Mouse (Mus musculus) cerebellum, adult 18-20 months (tissue): Measurements from ENCODE around the gene Nupr1.

Experiments used
- DNase-seq, 2 experiments: peaks; one replicate each; pipeline ENCODE4 v3.0.0; 2021

Nupr1 gene

DNA sequence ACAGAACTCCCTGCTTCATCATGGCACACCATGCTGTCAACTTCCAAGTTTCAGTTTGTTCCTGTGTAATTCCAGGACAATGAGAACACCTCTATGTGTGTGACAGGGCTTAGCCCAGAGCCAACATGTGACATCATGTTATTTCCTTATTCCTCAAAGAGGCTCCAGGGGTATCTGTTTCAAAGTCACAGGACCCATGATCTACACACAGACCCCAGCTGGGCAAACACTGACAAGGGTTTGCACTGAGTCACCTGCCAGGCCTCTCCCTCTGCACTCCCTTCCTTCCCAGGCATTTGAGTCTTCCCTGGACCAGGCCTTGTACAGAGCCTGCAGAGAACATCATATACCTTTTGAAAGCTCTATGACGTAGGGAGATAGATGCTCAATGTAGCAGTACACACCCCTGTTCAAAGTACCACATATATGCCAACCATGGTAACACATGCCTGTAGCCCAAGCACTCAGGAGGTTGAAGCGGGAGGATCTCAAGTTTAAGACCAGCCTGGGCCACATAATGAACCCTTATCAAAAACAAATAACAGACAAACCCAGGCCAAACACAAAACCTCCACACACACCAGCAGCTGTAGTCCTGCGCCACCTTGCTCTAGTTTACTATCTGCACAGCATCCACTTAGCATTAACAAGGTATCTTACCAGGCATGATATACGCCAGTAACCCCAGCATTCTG is at the start of gene Nupr1:
Gene Nupr1, minus strand, starts transcription at position 38 of the 695 bp plus-strand sequence.
- DNase-seq = no peak

DNA sequence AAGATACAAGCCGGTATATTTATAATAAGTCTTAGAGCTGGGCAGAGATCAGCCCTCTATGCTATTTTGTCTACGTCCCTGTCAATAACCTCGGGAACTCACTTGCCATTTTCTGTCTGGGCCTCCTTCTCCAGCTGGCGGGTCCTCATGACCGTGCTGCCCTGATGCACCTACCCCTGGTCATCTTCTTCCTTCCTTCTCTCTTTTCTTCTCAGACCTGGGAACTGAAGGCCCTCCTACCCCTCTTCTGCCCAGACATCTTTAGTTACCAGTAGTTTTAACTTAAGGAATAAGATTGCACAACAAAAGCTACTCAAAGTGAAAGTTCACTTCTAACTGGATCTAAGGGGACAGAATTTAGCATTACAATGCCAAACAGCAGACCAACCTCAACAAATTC is 49.0 kb upstream of the Nupr1 start:
- DNase-seq = no peak

DNA sequence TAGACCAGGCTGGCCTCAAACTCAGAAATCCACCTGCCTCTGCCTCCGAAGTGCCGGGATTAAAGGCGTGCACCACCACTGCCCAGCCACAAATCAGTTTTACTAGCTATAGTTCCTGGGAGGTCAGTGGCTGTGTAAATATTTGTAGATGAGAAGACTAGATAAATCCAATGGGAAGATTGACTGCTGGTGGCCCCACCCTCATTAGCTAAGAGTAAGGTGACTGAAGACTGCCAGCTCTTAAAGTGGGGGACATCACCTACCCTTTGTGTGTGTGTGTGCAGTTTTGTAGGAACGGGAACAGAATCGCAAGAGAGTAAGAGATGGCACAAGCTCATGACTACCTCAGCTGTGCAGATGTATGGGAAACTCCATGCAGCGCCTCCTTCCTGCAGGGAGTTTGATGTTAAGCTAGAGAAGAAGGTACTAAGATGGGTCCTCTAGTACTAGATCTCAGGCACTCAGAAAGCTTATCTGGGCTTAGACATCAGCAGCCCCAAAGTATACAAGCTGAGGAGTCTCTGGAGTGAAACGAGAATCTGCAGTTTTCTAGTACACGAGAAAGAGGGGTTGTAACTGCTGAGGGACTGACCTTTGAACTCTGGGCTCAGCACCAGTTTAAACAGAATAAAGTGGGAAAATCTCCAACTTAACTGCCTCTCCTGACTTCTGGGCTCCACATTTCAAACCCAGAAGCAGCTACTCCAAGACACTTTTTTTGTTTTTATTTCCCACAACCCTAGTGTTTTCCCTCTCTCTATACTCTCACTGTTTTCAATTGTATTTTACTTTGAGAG is 48.1 kb upstream of the Nupr1 start:
- no peak for DNase-seq

DNA sequence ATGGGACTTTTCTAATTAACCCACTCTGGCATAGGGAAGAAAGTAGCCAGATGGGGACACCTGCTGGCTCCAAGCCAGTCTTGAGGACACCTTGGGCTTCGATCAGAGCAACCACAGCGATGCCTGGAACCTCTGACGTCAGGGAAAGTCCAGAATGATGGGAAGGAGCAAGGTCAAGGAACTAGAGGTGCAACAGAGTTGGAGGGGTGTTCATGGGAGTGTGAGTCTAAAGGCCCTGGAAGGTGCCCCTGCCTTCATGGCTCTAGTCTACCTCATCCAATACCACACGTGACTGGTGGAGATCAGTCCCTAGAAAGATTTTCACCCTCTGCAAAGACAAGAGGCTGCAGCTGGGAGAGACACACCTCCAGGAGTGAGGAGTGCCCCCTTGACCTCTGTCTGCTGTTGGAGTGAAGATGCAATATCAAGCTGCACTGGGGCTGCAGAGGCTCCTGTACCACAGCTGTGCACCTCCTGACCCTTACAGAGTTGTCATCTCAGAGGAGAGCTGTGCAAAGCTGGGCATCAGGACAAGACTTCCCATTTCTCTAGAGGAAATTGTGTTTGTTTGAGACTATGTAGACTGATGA is 46.1 kb upstream of the Nupr1 start:
- DNase-seq = no peak

DNA sequence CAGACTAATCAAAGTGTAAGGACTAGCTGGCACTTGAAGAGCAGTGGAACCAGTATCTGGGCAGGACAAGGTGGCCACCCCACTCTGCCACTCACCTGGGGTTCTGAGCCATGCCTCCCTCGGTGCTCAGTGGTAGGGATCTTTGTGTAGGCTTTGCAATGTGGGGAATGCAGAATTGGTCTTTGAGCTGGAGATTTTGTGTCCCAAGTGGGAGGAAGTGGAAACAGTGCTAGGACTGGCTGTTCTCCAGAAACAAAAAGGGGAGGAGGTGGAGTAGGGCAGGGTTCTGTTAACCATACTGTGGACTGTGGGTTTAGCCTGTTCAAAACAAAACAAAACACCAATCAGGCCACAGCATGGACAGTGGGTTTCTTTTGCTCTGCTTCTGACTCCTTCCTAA is 45.5 kb upstream of the Nupr1 start, which contains the start of gene Sult1a1:
Gene Sult1a1, minus strand, starts transcription at position 226 of the 400 bp plus-strand sequence.
- DNase-seq = no peak

DNA sequence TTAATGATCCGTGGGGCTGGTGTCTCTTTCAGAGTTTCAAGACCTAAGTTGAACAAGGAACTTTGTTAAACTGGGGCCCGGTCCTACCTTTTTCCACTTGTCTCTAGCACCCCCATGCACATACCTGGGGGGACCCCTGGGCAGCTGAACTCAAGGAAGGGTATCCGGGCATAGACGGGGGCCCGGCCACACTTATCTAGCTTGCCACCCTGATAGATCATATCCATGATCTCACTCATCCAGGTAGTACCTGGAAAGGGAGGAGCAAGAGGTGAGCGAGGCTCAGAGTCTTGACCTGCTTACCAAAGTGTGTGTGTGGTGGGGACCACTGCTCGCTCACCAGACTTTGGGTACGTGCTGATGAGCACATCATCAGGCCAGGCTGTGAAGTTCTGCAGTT is 44.4 kb upstream of the Nupr1 start:
- no peak for DNase-seq

DNA sequence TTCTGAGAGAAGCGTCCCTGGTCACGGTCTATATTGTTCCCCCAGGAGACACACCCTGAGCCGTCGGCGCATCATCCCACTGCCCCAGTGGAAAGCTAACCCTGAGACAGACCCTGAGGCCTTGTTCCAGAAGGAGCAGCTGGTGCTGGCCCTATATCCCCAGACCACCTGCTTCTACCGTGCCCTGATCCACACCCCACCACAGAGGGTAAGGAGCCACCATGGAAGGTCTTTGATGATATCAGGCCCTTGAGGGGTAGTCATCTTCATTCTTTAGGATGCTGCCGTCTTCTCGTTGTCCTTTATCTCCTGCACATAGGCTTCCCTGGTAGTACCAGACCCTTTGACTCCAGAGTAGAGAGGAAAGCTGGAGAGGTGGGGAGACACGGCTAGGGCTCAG is 41.5 kb upstream of the Nupr1 start:
- no peak for DNase-seq

DNA sequence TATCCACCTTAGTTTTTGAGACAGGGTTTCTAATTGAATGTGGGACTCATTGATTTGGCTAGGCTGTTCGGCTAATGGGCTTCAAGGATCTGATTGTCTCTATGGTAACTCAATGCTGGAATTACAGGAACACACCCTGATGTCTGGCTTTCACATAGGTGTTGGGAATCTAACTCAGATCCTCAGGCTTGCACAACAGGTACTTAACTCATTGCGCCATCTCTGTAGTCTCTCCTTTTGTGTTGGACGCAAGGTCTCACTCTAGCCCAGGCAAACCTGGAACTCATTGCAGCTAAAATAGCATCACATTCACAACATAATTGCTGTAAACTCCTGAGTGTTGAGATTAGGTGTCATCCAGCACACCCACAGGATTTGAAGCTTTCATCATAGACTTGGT is 39.5 kb upstream of the Nupr1 start:
- DNase-seq = no peak

DNA sequence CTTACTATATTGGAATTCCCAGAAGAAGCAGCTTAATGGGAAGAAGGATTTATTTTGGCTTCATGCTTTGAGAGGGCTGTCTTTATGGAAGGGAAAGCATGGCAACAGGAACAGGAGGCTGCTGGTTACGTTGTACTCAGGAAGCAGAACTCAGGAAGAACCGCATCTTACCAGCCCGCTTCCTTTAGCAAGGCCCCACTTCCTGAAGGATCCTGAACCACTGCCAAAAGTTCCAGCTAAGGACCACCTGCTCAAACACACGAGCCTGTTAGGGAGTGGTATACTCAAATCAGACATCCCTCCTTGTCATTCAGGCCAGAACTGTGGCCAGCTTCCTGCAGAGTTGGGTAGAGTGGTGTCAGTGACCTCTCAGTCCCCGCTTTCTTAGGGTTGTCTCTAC is 37.8 kb upstream of the Nupr1 start:
- no peak for DNase-seq

DNA sequence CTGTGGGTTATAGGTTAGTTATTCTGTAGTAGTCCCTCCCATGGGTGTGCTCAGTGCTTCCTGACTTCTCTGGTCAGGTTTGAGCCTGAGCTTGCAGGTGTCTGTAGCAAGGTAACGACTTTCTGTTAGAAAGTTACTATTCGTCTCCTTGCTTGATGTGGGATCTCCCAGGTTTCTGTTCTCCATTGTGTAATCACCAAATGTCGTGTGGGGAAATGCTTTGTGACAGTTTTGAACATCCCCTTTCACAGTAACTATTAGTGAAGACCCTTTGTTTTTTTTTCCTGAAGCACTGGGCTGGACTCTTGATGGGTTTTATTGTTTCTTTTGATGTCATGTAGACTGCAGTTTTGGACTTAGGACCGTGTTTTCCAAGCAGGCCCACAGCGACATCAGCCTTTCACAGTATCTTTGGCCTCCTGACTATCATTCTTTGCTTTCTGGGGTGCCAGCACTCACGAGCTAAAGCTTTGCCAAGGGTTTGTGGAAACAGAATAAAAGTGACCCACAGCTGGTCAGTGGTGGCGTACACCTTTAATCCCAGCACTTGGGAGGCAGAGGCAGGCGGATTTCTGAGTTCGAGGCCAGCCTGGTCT is 36.9 kb upstream of the Nupr1 start:
- DNase-seq = no peak

DNA sequence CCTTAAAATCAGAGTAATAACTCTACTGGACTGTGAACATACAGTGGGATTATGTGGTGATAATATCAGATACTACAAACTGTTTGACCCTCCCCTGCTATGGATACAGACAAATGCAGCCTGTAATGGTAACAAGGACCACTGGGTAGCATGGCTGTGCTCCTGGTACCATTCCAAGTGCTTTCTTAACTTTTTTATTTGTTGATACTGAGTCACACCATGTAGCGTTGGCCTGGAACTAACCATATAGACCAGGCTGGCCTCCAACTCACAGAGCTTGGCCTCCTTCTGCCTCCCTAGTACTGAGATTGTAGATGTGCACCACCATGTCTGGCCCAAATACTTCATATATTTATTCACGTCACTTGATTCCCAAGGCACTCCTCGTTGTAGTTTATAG is 34.6 kb upstream of the Nupr1 start:
- no peak for DNase-seq

DNA sequence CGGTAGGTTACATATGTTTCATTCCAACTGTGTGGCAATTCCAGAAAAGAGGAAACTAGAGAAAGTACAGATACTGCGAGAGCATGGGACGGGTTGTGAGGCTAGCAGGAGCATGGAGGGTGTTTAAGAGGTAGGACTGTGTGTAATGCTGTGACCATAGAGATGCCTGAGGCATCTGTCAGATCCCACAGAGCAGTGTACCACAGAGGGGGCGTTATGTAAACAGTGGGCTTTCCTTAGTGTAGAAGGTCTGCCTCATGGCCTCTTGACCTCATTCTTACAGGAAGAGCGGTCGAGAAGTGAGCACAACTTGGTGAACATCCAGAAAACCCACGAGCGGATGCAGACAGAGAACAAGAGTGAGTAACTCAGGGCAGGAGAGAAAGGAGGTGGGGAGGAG is 33.0 kb upstream of the Nupr1 start:
- no peak for DNase-seq

DNA sequence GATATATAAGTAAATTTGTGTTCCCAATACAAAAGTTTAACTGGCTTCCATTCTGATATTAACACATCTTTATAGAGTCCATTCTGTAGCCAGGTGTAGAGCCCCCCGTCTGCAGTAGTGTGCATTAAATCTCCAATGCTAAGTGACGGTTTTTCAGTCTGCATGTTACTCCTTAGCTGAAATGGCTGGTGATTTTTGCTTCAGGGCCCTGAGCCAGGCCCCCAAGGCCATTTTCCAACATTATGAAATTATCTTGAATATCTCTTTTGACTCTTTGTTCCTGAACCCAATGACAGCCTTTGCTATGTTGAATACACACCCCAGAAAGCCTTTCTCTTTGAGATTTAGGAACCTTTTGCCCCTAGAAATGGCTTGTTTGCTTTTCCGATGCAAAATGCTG is 29.1 kb upstream of the Nupr1 start:
- no peak for DNase-seq

DNA sequence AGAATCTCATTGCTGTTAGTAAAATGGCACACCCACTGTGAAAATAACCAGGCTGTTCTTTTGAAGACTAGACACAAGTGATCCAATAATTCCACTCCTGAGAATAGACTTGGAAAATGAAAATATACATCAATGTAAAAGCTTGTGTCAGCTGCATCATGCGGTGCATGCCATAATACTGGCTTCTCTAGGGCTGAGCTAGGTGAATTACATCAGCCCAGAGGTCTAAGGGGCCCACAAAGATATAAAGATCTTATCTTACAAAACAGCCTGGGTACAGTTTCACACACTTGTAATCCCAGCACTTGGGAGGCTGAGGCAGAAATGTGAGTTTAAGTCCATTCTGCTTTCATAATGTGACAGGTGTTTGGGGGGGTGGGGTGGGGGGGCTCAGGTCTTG is 26.9 kb upstream of the Nupr1 start:
- no peak for DNase-seq

DNA sequence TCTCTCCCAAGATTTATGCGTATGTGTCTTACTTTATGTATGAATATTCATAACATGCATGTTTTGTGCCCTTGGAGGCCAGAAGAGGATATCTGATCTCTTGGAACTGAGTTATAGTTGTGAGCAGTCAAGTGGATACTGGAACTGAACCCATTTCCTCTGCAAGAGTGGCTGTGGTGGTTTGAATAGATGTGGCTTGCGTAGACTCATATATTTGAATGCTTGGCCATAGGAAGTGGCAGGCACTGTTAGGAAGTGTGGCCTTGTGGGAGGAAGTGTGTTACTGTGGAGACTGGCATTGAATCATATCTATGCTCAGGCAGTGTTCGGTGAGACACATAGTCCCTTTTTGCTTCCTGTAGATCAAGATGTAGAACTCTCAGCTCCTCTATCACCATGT is 25.0 kb upstream of the Nupr1 start:
- DNase-seq = no peak

DNA sequence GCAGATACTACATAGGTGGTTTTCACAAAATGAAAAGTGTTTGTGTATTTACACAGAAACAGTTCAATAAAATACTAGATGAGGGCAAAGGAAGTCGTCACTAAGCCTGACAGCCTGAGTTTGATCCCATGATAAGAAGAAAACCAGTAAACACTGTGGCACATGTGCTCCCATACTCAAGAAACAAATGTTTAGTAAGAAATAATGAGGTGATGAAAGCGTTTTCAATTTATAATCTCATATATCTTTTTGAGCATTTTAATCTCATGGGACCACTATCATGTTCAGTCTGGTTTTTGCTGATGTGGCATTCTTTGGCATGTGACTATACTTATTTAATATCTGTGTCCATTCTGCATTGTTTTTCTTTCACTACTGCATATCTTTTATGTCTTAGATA is 23.3 kb upstream of the Nupr1 start:
- no peak for DNase-seq

DNA sequence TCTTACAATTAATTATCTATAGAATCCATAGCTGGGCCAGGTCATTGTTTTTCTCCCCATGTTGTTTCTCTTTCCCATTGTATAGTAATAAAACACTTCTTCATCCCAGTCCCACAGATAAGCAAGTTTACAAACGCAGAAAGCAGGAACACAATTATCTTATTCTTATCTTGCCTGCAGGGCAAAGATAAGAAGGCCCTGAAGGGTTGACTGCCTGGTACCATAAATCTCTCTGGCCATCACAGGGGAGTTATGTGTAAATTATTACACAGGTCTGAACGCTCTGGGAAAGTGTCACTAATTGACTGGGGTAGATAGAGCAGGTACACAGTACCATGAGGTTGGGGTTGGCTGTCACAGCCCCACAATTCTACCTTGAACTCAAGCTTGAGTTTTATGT is 20.2 kb upstream of the Nupr1 start:
- no peak for DNase-seq

DNA sequence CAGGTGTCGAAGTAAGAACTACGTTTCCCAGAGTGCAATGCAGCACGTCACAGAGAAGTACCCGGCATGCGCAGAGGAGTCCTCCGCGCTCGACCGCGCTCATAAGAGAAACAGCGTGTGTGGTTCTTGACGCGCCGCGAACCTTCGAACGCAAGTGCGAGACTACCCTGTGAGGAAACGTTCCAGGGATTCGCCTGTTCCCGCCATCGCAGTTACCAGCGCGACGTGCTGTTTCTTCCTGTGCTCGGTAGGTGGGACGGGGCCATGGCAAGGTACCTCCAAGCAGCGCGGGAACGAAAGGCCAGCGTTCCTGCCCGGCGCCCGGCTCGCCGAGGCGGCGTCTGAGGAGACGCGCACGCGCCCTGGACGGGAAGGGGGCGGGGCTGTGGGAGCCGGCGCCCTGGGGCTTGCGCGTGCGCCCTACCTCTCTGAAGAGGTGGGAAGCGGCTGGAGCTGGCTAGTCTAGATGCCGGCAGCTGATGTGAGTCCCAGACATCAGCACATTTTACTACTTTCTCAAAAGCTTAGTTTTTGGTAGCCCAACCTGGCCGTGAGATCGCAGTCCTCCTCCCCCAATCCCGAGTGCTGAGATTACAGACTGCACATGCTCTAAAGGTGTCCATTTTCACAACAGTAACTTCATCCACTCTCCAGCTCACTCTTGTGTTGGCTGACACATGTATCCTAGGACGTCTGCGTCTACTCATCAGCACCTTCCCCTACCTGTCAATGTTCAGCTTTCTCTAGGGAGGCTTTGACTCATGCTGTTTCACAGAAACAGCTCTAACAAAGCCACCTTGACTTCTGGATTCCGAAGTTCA is 18.8 kb upstream of the Nupr1 start, which contains the start of gene Sgf29:
Gene Sgf29, plus strand, starts transcription at position 79 of the 821 bp plus-strand sequence.
- peak; percentile 92 to 98 for DNase-seq

DNA sequence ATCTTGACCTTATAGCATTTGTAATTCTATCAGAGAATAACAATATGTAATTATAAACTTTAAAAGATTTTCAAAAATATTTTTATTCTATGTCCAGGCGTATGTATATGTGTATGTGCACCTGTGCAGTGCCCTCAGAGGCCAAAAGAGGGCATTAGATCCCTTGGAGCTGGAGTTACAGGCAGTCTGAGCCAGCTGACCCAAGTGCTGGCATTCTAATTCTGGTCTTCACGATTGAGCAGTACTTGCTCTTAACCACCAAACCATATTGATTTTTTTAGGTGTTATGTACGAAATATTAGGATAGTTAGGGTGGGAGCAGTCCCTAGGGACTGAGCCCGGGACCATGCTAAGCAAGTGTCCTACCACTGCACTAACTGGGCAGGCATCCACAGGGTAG is 17.8 kb upstream of the Nupr1 start:
- DNase-seq = peak in 1 of 2 experiments; percentile 22

DNA sequence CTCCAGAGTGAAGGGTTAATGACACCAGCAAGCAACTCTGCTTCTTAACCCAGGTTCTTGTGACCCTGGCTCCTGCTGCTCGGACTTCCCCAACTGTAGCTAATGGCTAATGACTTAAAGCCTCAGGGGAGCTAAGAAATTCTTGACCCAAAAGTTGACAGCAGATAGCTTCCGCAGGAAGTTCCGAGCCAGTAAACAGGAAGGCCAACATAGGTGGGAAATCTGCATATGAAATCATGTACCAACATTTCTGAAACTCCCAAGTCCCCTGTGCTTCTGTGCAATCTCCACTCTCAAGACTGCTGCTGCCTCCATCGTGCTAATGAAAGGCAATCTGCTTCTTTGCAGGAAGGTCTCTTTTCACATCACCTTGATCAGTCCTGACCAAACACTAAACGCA is 15.0 kb upstream of the Nupr1 start:
- DNase-seq = no peak

DNA sequence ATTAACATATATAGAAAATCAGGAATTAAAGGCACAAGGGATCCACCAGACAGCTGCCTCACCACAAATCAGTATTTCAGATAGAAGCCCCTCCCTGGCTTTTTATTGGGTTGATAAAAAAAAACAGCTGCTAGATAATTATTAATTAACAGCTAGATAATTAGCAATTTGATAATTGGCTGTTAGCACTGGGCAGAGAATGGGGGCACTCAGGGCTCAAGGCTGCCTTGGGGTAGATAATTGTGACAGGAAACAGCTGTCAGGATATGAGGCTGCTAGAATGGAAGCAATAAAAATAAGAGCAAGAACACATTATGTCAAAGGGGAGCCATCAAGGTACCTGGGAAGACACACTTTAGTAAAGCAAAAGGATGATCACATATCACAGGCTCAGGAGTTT is 14.3 kb upstream of the Nupr1 start:
- no peak for DNase-seq

DNA sequence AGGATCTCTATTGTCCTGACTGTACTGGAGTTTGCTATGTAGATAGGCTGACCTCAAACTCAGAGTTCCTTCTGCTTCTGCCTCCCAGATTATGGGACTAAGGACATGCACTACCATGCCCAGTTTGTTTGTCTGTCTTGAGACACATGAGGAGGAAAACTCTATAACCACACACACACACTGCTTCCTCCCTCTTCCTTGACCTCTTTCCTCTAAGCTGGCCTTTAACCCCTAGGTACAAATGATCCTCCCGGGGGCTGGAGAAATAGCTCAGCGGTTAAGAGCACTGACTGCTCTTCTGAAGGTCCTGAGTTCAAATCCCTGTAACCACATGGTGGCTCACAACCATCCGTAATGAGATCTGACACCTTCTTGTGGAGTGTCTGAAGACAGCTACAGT is 13.7 kb upstream of the Nupr1 start:
- no peak for DNase-seq

DNA sequence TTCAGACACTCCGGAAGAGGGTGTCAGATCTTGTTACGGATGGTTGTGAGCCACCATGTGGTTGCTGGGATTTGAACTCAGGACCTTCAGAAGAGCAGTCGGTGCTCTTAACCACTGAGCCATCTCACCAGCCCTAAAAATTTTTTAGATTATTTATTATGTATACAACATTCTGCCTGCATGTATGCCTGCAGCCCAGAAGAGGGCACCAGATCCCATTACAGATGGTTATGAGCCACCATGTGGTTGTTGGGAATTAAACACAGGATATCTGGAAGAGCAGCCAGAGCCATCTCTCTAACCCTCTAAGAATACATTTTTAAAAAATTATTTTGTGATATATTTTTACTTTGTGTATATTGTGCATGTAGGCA is 12.6 kb upstream of the Nupr1 start:
- peak; percentile 46 to 52 for DNase-seq
